Mouse (Mus musculus): ENCODE results near the gene Gm14325. TPM values are rescaled to one million over a fixed set of nuclear protein-coding genes. Genes with fewer than 3 reads are reported as not detected.
"Not testable (repeated sequence)": the region's sequence is repeated elsewhere in the genome, so short reads cannot be mapped to it uniquely, and the experiment has no call there.

Gene Gm14325
- 2.7 and 10.0 TPM in 2 replicates for total RNA-seq (2015; ENCODE audit: low replicate concordance)
- total RNA-seq (2017; ENCODE audit: low replicate concordance): 2.0 TPM in 1 of 2 replicates, not detected in the other

DNA sequence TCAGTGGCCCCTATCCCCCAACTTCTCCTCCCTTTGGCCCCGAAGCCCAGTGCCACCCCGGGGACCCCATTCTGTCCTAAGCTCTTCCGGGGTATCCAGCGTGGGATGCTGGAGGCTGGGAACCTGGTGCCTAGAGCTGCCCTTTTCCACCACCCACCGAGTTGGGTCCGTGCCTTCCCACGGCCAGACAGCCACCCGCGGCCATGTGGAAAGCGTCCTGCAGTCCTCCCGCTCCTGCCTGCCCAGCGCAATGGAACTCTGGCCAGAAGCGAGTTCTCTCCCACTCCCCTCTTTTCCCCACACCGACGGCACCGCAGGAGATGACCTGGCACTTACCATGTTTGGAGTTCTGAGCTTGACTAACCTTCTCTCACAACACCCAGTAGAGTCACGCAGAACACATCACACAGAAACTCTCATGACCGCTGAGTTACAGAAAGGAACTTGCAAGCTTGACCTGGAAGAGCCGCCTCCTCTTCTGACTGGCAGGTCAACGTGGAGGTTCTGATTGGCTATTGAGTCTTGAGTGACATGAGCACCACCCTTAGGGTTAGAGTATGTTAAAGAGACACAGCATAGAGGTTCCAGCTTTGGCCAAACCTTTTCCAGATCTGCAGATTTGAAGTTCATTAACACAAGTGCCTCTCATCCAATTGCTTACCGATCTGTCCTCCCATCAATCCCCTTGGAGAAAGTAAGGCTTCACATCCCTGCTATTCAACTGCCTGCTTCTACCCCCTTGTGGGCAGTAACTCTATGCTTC, at the start of gene Gm14325:
Gene Gm14325, minus strand, starts transcription at position 436 of the 763 bp plus-strand sequence.
- not testable (repeated sequence) for ATAC-seq (replicated peaks; ENCODE audit: low FRiP score, poor library complexity, severe bottlenecking)

DNA sequence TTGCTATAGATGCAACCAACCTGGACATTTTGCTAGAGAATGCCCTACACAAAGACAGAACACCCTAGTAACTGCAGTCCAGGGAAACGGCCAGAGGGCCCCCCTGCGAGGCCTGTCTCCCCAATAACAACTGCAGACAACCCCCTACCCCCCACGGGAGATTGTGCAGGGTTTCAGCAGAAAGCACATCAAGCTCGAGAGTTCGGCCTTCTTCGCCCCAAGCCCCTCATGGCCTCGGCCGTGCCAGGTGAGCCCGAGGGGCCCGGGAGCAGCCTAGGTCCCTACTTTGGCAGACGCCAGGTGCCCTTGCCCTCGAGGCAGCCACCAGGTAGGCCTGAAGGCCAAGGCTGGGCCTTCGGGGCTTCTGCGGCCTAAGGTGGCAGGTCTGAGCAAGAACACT, 47.6 kb upstream of the Gm14325 start:
- not testable (repeated sequence) for ATAC-seq (replicated peaks; ENCODE audit: low FRiP score, poor library complexity, severe bottlenecking)

DNA sequence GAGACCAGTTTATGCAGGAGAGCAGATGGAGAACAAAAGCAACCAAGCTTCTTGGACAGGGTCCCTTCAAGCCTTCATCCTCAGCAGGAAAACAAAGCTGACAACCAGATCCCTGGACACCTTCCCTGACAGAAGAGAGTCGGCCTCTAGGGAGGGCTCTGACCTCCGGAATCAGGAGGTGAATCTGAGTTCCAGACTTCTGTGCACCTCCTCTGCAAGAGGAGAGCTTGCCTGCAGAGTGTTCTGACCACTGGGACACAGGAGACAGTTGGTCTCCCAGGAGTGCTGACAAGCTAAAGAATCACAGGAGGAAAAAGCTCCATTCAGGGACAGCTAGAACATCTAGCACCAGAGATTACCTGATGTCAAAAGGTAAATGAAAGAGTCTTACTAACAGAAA, 22.1 kb upstream of the Gm14325 start:
- not testable (repeated sequence) for ATAC-seq (replicated peaks; ENCODE audit: low FRiP score, poor library complexity, severe bottlenecking)

DNA sequence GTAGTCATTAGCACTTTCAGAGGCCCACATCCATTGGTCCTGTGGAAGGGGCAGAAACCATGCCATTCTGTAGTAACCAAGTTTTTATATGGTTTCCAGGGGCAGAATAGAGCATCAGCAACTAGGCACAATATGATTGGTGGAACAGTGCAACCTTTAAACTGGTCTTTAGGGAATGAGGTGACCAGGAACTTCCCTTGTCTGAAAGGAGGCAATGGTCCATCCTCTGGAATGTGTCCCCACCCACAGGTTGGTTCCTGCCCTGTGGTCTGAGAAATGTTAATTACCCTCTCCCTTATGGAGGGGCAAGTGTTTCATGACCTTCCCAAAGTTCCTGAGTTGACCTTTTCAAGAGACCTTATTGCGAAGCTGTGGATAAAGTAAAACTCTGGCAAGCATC, 3.5 kb upstream of the Gm14325 start:
- ATAC-seq (replicated peaks; ENCODE audit: low FRiP score, poor library complexity, severe bottlenecking): not testable (repeated sequence)

DNA sequence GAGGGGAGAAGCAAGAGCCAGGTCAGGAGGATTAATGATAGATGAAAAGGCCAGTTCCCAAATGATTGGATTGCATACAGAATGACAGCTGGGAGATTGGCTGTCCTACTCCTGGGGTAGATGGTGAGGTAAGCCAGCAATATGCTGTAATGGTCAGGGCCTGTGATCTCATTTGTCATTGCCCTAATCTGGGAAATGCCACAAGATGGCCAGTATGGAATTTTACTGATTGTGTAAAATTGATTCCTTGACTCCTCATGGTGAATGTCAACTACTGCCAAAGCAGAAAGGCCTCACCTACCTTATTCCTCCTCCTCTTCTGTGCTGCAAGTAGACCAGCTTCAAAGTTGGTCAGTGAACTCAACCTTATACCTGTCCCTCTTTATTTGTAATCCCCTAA, 3.4 kb downstream of the Gm14325 start:
- not testable (repeated sequence) for ATAC-seq (replicated peaks; ENCODE audit: low FRiP score, poor library complexity, severe bottlenecking)

DNA sequence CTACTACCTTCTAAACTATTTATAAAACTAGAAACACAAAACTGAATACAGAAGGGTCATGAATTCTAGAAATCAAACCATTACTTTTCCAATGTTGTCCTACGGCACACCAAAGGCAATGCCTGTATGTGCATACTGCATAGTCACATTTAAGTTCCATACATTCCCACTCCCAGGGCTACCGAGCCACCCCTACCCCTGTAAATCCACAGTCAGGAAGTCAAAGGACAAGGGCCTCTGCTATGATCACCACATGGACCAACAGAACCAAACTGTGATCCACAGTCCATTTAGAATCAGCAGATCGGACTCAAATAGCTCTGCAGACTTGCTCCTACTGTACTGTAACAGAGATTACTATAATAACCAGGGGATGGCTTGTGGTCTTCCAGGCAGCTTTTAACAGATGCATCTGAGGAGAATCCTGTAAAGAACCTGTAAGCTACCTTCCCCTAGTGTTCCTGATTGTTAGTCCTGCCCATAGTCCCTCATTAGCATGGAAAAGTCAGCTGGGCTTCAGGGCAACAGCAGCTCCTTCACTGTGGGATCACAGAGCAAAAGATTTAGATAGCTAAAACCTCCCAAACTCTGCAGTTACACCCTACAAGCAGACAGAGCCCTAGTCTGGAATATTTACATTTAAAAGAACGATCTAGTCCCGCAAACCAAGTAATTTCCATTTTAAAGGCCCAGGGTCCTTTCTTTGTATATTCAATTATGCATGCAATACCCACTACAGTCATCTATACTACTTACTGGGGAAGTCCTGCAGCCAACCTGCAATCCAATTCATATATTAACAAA, 4.2 kb downstream of the Gm14325 start:
- not testable (repeated sequence) for ATAC-seq (replicated peaks; ENCODE audit: low FRiP score, poor library complexity, severe bottlenecking)

DNA sequence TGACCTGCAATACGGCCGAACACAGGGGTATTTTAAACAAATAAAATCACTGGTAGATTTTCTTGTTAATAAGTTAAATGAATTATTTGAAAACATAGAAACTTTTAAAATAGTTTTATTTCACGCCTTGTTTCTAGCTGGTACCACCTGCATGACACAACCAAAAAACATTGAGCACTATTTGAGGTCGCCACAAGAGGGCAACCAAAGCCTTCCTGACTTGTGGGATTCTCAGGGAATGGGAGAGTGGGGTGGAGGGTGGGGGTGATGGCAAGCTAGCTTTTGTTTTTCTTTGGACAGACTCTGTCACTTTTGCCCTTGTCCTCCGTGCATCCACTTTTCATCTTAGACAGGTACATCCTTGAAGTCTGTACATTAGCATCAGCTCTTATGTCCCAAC, 18.2 kb downstream of the Gm14325 start:
- ATAC-seq (replicated peaks; ENCODE audit: low FRiP score, poor library complexity, severe bottlenecking): not testable (repeated sequence)

DNA sequence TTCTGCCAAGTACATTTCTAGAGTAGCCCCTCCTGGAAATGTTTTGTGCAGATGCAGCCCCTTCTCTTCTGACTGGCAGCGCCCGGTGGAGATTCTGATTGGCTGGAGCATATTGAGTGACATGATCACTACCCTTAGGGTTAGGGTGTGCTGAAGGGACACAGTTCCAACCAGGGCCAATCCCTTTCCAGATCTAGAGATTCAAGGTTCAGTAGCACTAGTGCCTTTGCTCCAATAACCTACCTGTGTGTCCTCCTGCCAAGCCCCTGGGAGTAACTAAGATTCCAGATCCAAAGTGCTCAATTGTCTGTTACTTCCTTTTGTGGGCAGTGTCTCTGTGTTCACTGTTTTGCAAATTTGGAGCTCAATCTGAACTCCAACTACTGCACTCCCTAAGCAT, 34.0 kb downstream of the Gm14325 start:
- not testable (repeated sequence) for ATAC-seq (replicated peaks; ENCODE audit: low FRiP score, poor library complexity, severe bottlenecking)

DNA sequence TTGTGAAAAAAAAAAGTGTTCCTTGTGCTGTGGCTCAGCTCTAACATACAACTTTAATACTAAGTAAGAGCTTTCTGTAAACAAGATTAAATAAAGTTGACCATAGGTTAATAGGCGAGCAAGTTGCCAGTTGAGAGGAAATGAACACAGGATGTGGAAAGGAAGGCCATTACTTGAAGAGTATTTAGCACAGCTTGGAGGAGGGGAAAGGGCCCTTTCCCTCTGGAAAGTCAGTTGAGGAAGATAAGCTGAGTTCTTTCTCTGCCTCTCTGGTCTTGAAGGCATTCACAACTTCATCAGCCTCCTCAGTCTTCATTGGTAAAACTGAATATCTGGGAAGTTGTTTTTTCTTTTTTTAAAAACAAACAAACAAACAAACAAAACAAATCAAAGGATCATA, 52.8 kb downstream of the Gm14325 start:
- not testable (repeated sequence) for ATAC-seq (replicated peaks; ENCODE audit: low FRiP score, poor library complexity, severe bottlenecking)

Other genes with a start within 250 kb of the Gm14325 start
- gene Gm14322, start 81.0 kb downstream of the Gm14325 start, total RNA-seq (2015; ENCODE audit: low replicate concordance): not detected in 2 replicates
- 0.56 TPM in 1 of 2 replicates, not detected in the other for gene Gm14322, start 81.0 kb downstream of the Gm14325 start, total RNA-seq (2017; ENCODE audit: low replicate concordance)
- gene Gm14327, start 56.8 kb upstream of the Gm14325 start, total RNA-seq (2015; ENCODE audit: low replicate concordance): 0.84 TPM in 1 of 2 replicates, not detected in the other
- gene Gm14327, start 56.8 kb upstream of the Gm14325 start, total RNA-seq (2017; ENCODE audit: low replicate concordance): 4.0 TPM in 1 of 2 replicates, not detected in the other
- not detected in 2 replicates for gene Zfp972, start 85.3 kb upstream of the Gm14325 start, total RNA-seq (2015; ENCODE audit: low replicate concordance)
- not detected in 2 replicates for gene Zfp972, start 85.3 kb upstream of the Gm14325 start, total RNA-seq (2017; ENCODE audit: low replicate concordance)
- 1.0 and 11.9 TPM in 2 replicates for gene Gm14326, start 117.0 kb upstream of the Gm14325 start, total RNA-seq (2015; ENCODE audit: low replicate concordance)
- gene Gm14326, start 117.0 kb upstream of the Gm14325 start, total RNA-seq (2017; ENCODE audit: low replicate concordance): 1.8 and 3.5 TPM in 2 replicates
- 15.4 and 28.0 TPM in 2 replicates for gene Zfp971, start 182.9 kb upstream of the Gm14325 start, total RNA-seq (2015; ENCODE audit: low replicate concordance)
- 8.2 and 12.8 TPM in 2 replicates for gene Zfp971, start 182.9 kb upstream of the Gm14325 start, total RNA-seq (2017; ENCODE audit: low replicate concordance)
- gene Zfp931, start 238.1 kb upstream of the Gm14325 start, total RNA-seq (2015; ENCODE audit: low replicate concordance): 0.77 and 2.5 TPM in 2 replicates
- 1.5 and 4.2 TPM in 2 replicates for gene Zfp931, start 238.1 kb upstream of the Gm14325 start, total RNA-seq (2017; ENCODE audit: low replicate concordance)